Mouse (Mus musculus): Measurements from ENCODE around the gene Socs4. TPM values are rescaled to one million over a fixed set of nuclear protein-coding genes. Genes with fewer than 3 reads are reported as not detected.

The Socs4 gene
- polyA plus RNA-seq (2015; fragmentation: Nextera tagmentation; extraction: Ambion mirVana): 1.8 and 2.4 TPM in 2 replicates

DNA sequence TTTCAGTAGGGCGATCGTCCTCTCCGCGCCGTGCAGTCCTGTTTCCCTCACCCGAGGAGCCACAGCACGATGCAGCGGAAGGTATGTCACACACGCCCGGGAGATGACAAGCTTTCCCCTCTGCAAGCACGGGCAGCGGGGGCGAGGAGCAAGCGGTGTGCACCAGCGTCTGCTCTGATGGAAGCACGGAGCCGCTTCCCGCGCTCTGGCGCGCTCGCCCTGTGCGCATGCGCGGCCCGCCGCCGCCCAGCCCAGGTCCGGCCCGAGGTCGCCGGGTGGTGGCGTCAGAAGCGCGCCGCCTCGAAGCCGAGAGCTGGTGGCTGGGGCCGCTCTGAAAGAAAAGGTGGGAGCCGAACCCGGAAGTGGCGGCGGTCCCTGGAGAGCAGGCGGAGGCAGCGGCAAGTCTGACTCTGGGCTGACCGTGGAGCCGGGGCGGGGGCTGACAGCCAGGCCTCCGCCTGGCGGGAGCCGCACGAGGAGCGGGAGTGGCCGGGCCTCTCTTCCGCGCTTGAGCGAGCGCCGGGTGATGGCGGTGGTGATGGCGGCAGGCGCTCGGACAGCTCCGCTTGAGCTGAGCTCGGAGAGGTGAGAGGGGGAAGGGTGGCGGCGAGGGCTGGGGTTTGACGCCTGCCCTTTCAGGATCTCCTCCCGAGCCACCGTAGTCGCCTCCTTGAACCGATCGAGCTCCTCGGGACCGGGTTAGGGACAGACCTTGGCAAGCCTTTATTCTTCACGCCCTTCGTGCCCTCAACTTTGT, at the start of gene Socs4, which contains the start of gene Wdhd1:
Gene Socs4 (plus strand): TSS at position 295 of the 757 bp plus-strand sequence.
Gene Wdhd1 (minus strand): TSS at position 221 of the 757 bp plus-strand sequence.
- H3K9ac ChIP-seq: peak within 1 kb of the TSS; percentile 95
- H3K9me3 ChIP-seq: no peaks in the 10 kb centered on the region
- H3K4me2 ChIP-seq: peak within 1 kb of the TSS; percentile 70
- H3K36me3 ChIP-seq: peaks cover 28% of the 10 kb centered on the region
- peak within 1 kb of the TSS; percentile 95 for H3K4me3 ChIP-seq
- H3K27ac ChIP-seq (replicated peaks): peak within 1 kb of the TSS; percentile 99
- peak; percentile 97 for ATAC-seq (ENCODE audit: extremely low read depth, insufficient number of reproducible peaks, low FRiP score, low TSS enrichment)
- H3K4me1 ChIP-seq: peaks cover 21% of the 10 kb centered on the region
- H3K27me3 ChIP-seq (replicated peaks): no peaks in the 10 kb centered on the region
- WGBS: under 1% methylated on average over 65 of the region's 77 CpGs

DNA sequence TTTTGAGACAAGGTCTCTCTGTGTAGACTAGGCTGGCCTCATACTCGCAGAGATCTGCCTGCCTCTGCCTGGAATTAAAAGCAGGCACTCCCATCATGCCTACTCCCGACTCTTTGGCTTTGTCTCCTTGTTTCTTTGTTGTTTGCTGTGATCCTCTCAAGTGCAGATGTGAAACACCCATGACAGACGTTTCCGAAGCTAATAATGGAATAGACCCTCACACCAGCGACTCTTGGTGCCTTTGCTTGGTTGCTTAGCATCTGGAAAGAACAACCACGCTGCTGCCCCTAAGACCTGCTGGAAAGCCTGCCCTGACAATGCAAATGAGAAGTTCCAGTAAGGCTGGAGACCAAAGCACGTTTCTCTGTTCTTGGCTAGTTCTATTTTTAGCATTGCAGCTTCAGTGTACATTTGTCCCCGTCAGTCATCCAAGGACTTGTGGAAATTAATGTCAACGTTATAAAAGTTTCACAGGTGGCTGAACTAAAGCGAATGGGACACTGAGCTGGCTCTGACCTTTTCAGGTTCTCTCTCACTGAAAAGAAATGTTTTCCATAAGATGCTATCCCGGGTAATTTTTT, 46.8 kb upstream of the Socs4 start:
- Histone ChIP-seq H3K4me1 (peaks cover 31% of the 10 kb centered on the region), H3K27me3 (replicated peaks) (no peaks in the 10 kb centered on the region; the same call in 1 of the 2 replicates), H3K9me3 (peaks cover 4% of the 10 kb centered on the region; the same call in 1 of the 2 replicates), H3K4me2 (peak overlapping the region; percentile 24), H3K4me3 (no peak overlapping the region), H3K9ac (no peak overlapping the region), H3K36me3 (no peaks in the 10 kb centered on the region), H3K27ac (replicated peaks) (peak overlapping the region; percentile 70)
- ATAC-seq (ENCODE audit: extremely low read depth, insufficient number of reproducible peaks, low FRiP score, low TSS enrichment): no peak
- WGBS: 51% methylated on average over 11 of the region's 11 CpGs

DNA sequence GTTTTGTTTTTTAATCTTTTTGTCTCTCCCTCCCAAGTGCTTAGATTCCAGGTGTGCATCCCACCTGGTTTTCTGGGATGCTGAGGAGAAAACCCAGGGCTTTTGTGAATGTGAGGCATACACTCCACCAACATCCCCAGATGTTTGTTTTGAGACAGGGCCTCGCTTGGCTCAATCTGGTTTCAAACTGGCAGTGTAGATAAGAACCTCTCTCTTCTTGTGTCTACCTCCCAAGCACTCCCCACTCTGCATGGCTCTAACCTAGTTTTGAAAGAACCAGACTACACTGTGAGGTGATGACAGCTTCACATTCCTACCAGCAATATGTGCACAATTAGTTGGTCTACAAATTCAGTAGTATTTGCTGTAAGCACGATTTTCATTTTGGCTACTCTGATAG, 43.1 kb upstream of the Socs4 start:
- no peak overlapping the region for H3K4me2 ChIP-seq
- ATAC-seq (ENCODE audit: extremely low read depth, insufficient number of reproducible peaks, low FRiP score, low TSS enrichment): no peak
- WGBS: 21% methylated on average over 2 of the region's 2 CpGs
- H3K4me3 ChIP-seq: no peak overlapping the region
- no peak overlapping the region for H3K27ac ChIP-seq (replicated peaks)
- H3K9ac ChIP-seq: no peak overlapping the region
- H3K4me1 ChIP-seq: peaks cover 34% of the 10 kb centered on the region
- H3K9me3 ChIP-seq: peaks cover 13% of the 10 kb centered on the region
- no peaks in the 10 kb centered on the region for H3K36me3 ChIP-seq
- H3K27me3 ChIP-seq (replicated peaks): peaks cover 10% of the 10 kb centered on the region

DNA sequence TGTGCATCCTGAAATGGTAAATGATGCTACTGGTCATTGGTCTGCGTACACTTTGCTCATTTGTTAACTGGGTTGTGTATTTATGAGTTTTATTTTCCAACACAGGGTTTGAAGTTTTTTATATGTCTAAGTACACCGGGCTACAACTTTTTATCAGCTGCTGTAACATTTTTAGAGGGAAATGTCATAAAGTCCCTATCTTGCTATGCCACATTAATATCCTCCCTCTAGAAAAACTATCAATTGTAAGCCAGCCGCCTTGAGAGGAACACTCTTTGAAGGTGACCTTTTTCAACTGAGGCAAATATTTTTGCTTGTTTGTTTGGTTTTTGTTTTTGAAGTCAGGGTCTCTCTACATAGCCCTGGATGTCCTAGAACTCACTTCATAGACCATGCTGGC, 42.7 kb upstream of the Socs4 start:
- Histone ChIP-seq H3K9ac (no peak overlapping the region), H3K9me3 (peaks cover 13% of the 10 kb centered on the region), H3K27ac (replicated peaks) (peak overlapping the region; percentile 33; the same call in 1 of the 2 replicates), H3K36me3 (no peaks in the 10 kb centered on the region), H3K4me1 (peaks cover 34% of the 10 kb centered on the region), H3K4me2 (no peak overlapping the region), H3K27me3 (replicated peaks) (peaks cover 10% of the 10 kb centered on the region), H3K4me3 (no peak overlapping the region)
- WGBS: 72% methylated on average over 3 of the region's 3 CpGs
- ATAC-seq (ENCODE audit: extremely low read depth, insufficient number of reproducible peaks, low FRiP score, low TSS enrichment): no peak

DNA sequence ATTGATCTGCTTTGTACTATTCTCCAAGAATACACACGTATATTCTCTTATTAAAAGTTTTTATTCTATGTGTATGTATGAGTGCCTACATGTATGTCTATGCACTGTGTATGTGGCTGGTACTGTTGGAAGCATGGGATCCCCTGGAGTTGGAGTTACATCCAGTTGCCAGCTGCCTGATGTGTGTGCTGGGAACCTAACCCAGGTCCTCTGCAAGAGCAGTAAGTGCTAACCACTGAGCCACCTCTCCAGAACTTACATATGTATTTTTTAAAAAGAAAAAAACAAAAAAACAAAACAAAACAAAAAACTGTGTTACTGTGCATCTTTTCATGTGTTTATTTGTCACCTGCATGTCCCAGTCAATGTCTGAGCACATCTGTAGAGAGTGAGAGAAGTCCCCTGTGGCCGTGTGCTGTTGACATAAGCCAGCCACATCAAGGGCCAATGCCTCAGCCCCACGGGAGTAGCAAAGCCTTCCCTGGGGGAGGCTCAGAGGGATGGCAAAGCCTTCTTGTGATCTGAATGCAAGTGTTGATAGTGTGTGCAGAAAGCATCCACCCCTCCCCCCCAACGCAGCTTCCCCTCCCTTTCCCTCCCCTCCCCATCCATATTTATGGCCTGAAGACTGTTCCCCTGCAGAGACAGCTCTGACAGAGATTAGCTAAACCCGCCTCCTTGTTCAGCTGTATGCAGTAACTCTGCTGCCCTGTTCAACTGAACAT, 42.0 kb upstream of the Socs4 start:
- peaks cover 13% of the 10 kb centered on the region for H3K9me3 ChIP-seq
- H3K4me2 ChIP-seq: no peak overlapping the region
- ATAC-seq (ENCODE audit: extremely low read depth, insufficient number of reproducible peaks, low FRiP score, low TSS enrichment): no peak
- no peak overlapping the region for H3K4me3 ChIP-seq
- peaks cover 10% of the 10 kb centered on the region for H3K27me3 ChIP-seq (replicated peaks)
- no peaks in the 10 kb centered on the region for H3K36me3 ChIP-seq
- no peak overlapping the region for H3K9ac ChIP-seq
- WGBS: 63% methylated on average over 5 of the region's 5 CpGs
- H3K27ac ChIP-seq (replicated peaks): no peak overlapping the region
- peaks cover 31% of the 10 kb centered on the region for H3K4me1 ChIP-seq

DNA sequence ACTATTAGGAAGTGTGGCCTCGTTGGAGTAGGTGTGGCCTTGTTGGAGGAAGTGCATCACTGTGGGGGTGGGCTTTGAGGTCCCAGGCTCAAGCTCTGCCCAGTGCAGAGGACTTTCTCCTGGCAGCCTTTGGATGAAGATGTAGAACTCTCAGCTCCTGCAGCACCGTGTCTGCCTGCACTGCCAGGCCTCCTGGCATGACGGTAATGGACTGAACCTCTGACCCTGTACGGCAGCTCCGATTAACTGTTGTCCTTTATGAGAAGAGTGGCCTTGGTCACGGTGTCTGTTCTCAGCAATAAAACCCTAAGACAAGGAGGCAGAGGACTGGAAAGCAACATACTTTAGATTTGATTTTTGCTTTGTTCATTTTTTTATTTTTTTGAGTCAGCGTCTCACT, 40.2 kb upstream of the Socs4 start:
- H3K4me1 ChIP-seq: peaks cover 35% of the 10 kb centered on the region
- no peak for ATAC-seq (ENCODE audit: extremely low read depth, insufficient number of reproducible peaks, low FRiP score, low TSS enrichment)
- WGBS: 90% methylated on average over 7 of the region's 7 CpGs
- peaks cover 10% of the 10 kb centered on the region for H3K27me3 ChIP-seq (replicated peaks)
- peaks cover 13% of the 10 kb centered on the region for H3K9me3 ChIP-seq
- H3K36me3 ChIP-seq: peaks cover 10% of the 10 kb centered on the region
- H3K9ac ChIP-seq: no peak overlapping the region
- H3K4me2 ChIP-seq: no peak overlapping the region
- no peak overlapping the region for H3K4me3 ChIP-seq
- no peak overlapping the region for H3K27ac ChIP-seq (replicated peaks)

DNA sequence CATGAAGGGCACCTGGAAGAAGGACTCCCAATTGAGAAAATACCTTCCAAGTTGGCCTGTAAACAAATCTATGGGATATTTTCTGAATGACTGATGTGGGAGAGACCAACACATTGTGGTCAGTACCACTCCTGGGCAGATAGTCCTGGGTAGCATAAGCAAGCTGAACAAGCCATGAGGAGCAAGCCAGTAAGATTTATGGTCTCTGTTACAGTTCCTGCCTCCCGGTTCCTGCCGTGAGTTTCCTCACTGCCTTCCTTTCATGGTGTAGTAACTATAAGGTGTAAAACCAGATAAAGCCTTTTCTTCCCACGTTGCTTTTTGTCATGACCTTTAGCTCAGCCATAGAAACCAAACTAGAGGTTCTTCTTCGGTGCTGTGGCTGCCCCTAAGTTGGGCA, 39.4 kb upstream of the Socs4 start:
- Histone ChIP-seq H3K4me1 (peaks cover 36% of the 10 kb centered on the region), H3K4me3 (no peak overlapping the region), H3K4me2 (no peak overlapping the region), H3K27me3 (replicated peaks) (peaks cover 10% of the 10 kb centered on the region), H3K9me3 (peaks cover 13% of the 10 kb centered on the region), H3K27ac (replicated peaks) (no peak overlapping the region), H3K36me3 (peaks cover 11% of the 10 kb centered on the region), H3K9ac (no peak overlapping the region)
- no peak for ATAC-seq (ENCODE audit: extremely low read depth, insufficient number of reproducible peaks, low FRiP score, low TSS enrichment)
- 85% methylated on average over 4 of the region's 4 CpGs for WGBS

DNA sequence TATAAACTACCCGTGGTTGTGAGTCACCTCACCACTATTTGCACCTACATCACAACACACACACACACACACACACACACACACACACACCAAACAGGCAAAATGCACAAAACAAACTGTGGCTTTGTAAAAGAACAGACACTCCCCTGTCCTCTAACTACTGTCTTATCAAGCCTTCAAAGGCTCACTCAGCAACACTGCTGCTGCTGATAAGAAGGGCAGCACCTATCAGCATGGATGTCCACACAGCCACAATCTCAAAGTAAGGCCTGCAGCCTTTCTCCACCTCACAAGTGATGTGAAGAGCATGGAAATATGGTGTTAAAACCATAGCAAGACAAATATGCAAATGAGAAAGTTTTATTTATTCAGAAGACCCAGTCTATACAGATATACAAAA, 36.1 kb upstream of the Socs4 start:
- peaks cover 10% of the 10 kb centered on the region for H3K27me3 ChIP-seq (replicated peaks)
- 24% methylated on average over 1 of the region's 1 CpGs for WGBS
- ATAC-seq (ENCODE audit: extremely low read depth, insufficient number of reproducible peaks, low FRiP score, low TSS enrichment): peak; percentile 54; the same call in 1 of the 2 replicates

DNA sequence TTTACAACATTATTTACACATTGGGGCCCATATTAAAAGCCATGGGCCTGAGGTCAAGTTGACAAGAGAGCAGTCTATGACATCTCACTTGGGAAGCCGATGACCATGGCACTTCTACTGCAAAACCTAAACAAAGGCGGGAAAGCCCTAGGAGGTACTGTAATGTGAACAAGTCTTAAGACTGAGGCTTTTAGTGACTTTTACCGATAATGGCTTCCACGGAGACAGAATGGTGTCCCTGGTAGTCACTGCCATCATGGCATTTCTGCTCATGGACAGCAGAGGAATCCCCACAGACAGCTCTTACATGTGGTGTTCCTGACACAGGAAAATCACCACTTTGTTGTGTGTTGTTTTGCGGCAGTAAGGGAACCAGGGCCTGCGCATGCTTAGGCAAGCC, 35.7 kb upstream of the Socs4 start:
- H3K9ac ChIP-seq: no peak overlapping the region
- no peak for ATAC-seq (ENCODE audit: extremely low read depth, insufficient number of reproducible peaks, low FRiP score, low TSS enrichment)

More for the DNA sequence above, 36.1 kb upstream of the Socs4 start:
- Histone ChIP-seq H3K36me3 (peaks cover 40% of the 10 kb centered on the region), H3K9me3 (peaks cover 8% of the 10 kb centered on the region), H3K4me1 (peaks cover 16% of the 10 kb centered on the region), H3K9ac (no peak overlapping the region), H3K27ac (replicated peaks) (no peak overlapping the region; the same call in 1 of the 2 replicates), H3K4me3 (no peak overlapping the region), H3K4me2 (no peak overlapping the region)

DNA sequence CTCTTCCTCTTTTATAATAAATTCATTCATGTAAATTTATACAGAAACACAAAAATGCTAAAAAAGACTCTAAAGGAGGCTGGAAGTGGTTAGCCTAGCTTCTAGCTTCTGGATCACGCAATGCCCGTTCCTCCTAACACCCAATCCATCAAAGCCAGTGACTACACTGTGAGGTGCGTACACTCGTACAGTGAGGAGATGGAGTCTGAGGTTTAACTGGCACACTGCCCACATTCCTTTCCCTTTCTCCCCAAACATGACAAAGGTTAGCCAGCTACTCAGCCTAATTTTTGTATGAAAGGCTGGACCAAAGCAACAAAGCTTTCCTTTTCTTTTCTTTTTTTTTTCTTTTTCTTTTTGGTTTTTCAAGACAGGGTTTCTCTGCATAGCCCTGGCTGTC, 34.0 kb upstream of the Socs4 start:
- peaks cover 62% of the 10 kb centered on the region for H3K36me3 ChIP-seq

More for the DNA sequence above, 35.7 kb upstream of the Socs4 start:
- Histone ChIP-seq H3K4me3 (no peak overlapping the region), H3K36me3 (peaks cover 45% of the 10 kb centered on the region), H3K9me3 (peaks cover 6% of the 10 kb centered on the region), H3K27me3 (replicated peaks) (peaks cover 10% of the 10 kb centered on the region), H3K4me1 (peaks cover 16% of the 10 kb centered on the region), H3K27ac (replicated peaks) (0 out of 2 replicates have a peak overlapping the region, but pooled peaks have one; percentile 34), H3K4me2 (no peak overlapping the region)
- 67% methylated on average over 6 of the region's 6 CpGs for WGBS

DNA sequence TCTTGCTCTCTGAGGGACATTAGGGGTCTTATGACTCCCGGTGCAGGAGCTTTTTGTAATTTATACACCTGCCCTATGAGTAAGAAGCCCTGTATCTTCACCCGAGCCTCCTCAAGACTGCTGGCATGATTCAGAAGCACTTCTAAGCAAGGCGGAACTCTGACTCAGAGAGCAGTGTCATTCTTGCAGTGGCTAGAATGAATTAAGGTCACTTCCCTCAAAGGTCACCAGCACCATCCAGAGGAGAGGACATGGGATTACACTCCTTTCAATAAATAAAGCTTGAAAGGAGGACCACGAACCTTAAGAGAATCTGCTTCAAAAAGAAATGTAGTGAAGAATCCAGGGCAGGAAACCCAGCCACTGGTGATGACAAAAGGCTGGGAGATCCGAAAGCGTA, 26.9 kb upstream of the Socs4 start:
- 72% methylated on average over 6 of the region's 6 CpGs for WGBS
- no peaks in the 10 kb centered on the region; the same call in 1 of the 2 replicates for H3K27me3 ChIP-seq (replicated peaks)
- H3K9ac ChIP-seq: no peak overlapping the region
- no peak overlapping the region for H3K4me2 ChIP-seq
- ATAC-seq (ENCODE audit: extremely low read depth, insufficient number of reproducible peaks, low FRiP score, low TSS enrichment): no peak
- H3K27ac ChIP-seq (replicated peaks): no peak overlapping the region
- H3K4me1 ChIP-seq: no peaks in the 10 kb centered on the region
- peaks cover 79% of the 10 kb centered on the region for H3K36me3 ChIP-seq
- H3K4me3 ChIP-seq: no peak overlapping the region
- H3K9me3 ChIP-seq: no peaks in the 10 kb centered on the region

More for the DNA sequence above, 34.0 kb upstream of the Socs4 start:
- no peaks in the 10 kb centered on the region for H3K9me3 ChIP-seq
- H3K27me3 ChIP-seq (replicated peaks): peaks cover 5% of the 10 kb centered on the region
- H3K4me3 ChIP-seq: no peak overlapping the region
- H3K4me2 ChIP-seq: no peak overlapping the region
- ATAC-seq (ENCODE audit: extremely low read depth, insufficient number of reproducible peaks, low FRiP score, low TSS enrichment): no peak
- no peak overlapping the region for H3K27ac ChIP-seq (replicated peaks)
- H3K9ac ChIP-seq: no peak overlapping the region
- WGBS: 49% methylated on average over 4 of the region's 4 CpGs
- peaks cover 16% of the 10 kb centered on the region for H3K4me1 ChIP-seq

Measured in heart, embryonic 13.5 days (tissue).